Mouse (Mus musculus): Measurements from ENCODE around the gene Surf6.

- TF ChIP-seq CTCF (conservative IDR thresholded peaks at IDR 0.05; ENCODE audit: insufficient read depth, insufficient read length, low read depth, low read length), result peak; percentile 69
- no peak for TF ChIP-seq POLR2A (IDR thresholded peaks at IDR 0.05; ENCODE audit: low read depth, low read length)
These were observed 55.0 kb downstream of the Surf6 start for GRCm38 (mm10) chr2:26847706-26848105.

Data from kidney, adult 2 months (tissue).